Mouse (Mus musculus) embryo, embryonic 10.5 days (tissue): ENCODE results near the gene Gskip.

Experiments used
- DNase-seq: peaks from one replicate; pipeline ENCODE4 v3.0.0-alpha.2; 2015; ENCODE audit warnings: low spot score

The Gskip gene

GRCm38 (mm10) chr12:105683933-105684901, at the start of gene Gskip:
Gene Gskip, plus strand, starts transcription at chr12:105684829.
- DNase-seq = peak; percentile 64

- DNase-seq = no peak
These were observed 48.1 kb upstream of the Gskip start for GRCm38 (mm10) chr12:105636551-105636950.

GRCm38 (mm10) chr12:105637554-105637953, 47.1 kb upstream of the Gskip start:
- peak; percentile 13 for DNase-seq

- no peak for DNase-seq
These were observed 41.8 kb upstream of the Gskip start for GRCm38 (mm10) chr12:105642770-105643321.

GRCm38 (mm10) chr12:105655850-105656249, 28.8 kb upstream of the Gskip start:
- DNase-seq = no peak

GRCm38 (mm10) chr12:105676274-105676673, 8.4 kb upstream of the Gskip start:
- DNase-seq = no peak

- DNase-seq = no peak
These were observed 6.4 kb upstream of the Gskip start for GRCm38 (mm10) chr12:105678211-105678610.

GRCm38 (mm10) chr12:105678762-105679161, 5.9 kb upstream of the Gskip start:
- DNase-seq = no peak

- peak; percentile 99 for DNase-seq
These were observed 517 bp downstream of the Gskip start, which contains the start of gene Atg2b for GRCm38 (mm10) chr12:105685001-105685691. Gene Atg2b, minus strand, starts transcription at chr12:105685211.

GRCm38 (mm10) chr12:105686791-105687190, 2.2 kb downstream of the Gskip start:
- DNase-seq = no peak

GRCm38 (mm10) chr12:105687416-105687815, 2.8 kb downstream of the Gskip start:
- DNase-seq = no peak

- no peak for DNase-seq
These were observed 3.9 kb downstream of the Gskip start for GRCm38 (mm10) chr12:105688546-105688945.

GRCm38 (mm10) chr12:105689435-105689834, 4.8 kb downstream of the Gskip start:
- DNase-seq = no peak

GRCm38 (mm10) chr12:105694021-105694420, 9.4 kb downstream of the Gskip start:
- no peak for DNase-seq

GRCm38 (mm10) chr12:105695848-105696247, 11.2 kb downstream of the Gskip start:
- no peak for DNase-seq

GRCm38 (mm10) chr12:105697104-105697780, 12.6 kb downstream of the Gskip start:
- DNase-seq = no peak

- no peak for DNase-seq
These were observed 15.8 kb downstream of the Gskip start for GRCm38 (mm10) chr12:105700433-105700832.

- DNase-seq = peak; percentile 92
These were observed 21.3 kb downstream of the Gskip start, which contains the start of gene Ak7 for GRCm38 (mm10) chr12:105705799-105706487. Gene Ak7, plus strand, starts transcription at chr12:105705976.

GRCm38 (mm10) chr12:105718616-105719015, 34.0 kb downstream of the Gskip start:
- DNase-seq = no peak

GRCm38 (mm10) chr12:105720196-105720595, 35.6 kb downstream of the Gskip start:
- no peak for DNase-seq

GRCm38 (mm10) chr12:105721452-105722132, 37.0 kb downstream of the Gskip start:
- peak; percentile 5 for DNase-seq
